Mouse (Mus musculus) stomach, embryonic 14.5 days (tissue): Measurements from ENCODE around the gene Alyref. TPM values are rescaled to one million over a fixed set of nuclear protein-coding genes. Genes with fewer than 3 reads are reported as not detected.

Experiments
- ATAC-seq: fragments of 200-750 bp; cut with Nextera tagmentation; 2 replicates; pipeline ENCODE4 v1.8.0; 2017; ENCODE audit warnings: low read depth, moderate TSS enrichment; ENCODE audit not compliant: insufficient number of reproducible peaks, insufficient read depth, low FRiP score
- H3K27ac ChIP-seq: fragments of 300-500 bp; sonication (generic); 2 replicates; pipeline ENCODE4 v1.5.1; 2014; ENCODE audit warnings: mild to moderate bottlenecking, low read length, moderate library complexity, mixed read lengths
- H3K27me3 ChIP-seq: fragments of 300-500 bp; sonication (generic); 2 replicates; pipeline ENCODE4 v1.6.1; 2014; ENCODE audit warnings: low read length, control low read depth, mixed read lengths; ENCODE audit not compliant: control insufficient read depth, insufficient read depth
- H3K36me3 ChIP-seq: fragments of 300-500 bp; sonication (generic); 2 replicates; pipeline ENCODE4 v1.6.1; 2014; ENCODE audit warnings: mild to moderate bottlenecking, control low read depth, low read length, moderate library complexity, mixed read lengths; ENCODE audit not compliant: control insufficient read depth, insufficient read depth
- H3K4me1 ChIP-seq: fragments of 300-500 bp; sonication (generic); 2 replicates; pipeline ENCODE4 v1.6.1; 2014; ENCODE audit warnings: low read length, control low read depth, mixed read lengths; ENCODE audit not compliant: control insufficient read depth, insufficient read depth
- H3K4me2 ChIP-seq: fragments of 300-500 bp; sonication (generic); replicated peaks from 2 replicates; pipeline ENCODE4 v1.6.1; 2014; ENCODE audit warnings: low read depth, low read length, control low read depth
- H3K4me3 ChIP-seq: fragments of 300-500 bp; sonication (generic); 2 replicates; pipeline ENCODE4 v1.5.1; 2014; ENCODE audit warnings: low read depth, low read length, control low read depth
- H3K9ac ChIP-seq: fragments of 300-500 bp; sonication (generic); replicated peaks from 2 replicates; pipeline ENCODE4 v1.6.1; 2014; ENCODE audit warnings: low read depth, mild to moderate bottlenecking, control low read depth, low read length, moderate library complexity, mixed read lengths
- H3K9me3 ChIP-seq: fragments of 300-500 bp; sonication (generic); 2 replicates; pipeline ENCODE4 v1.6.1; 2016; ENCODE audit warnings: low read depth, low read length, control low read depth; ENCODE audit not compliant: control insufficient read depth
- WGBS: fragments of 180-500 bp; shearing (Covaris S2); extraction: QIAGEN DNeasy Blood & Tissue Kit; methylation state at CpG from one replicate; pipeline ENCODE4 v1.1.7; 2014; 5-methylcytosine and 5-hydroxymethylcytosine counted together
- polyA plus RNA-seq: library from polyadenylated mRNA; unstranded; fragments of >200 nt; fragmentation: Nextera tagmentation; extraction: Ambion mirVana; gene quantifications from 2 replicates; pipeline ENCODE4 v1.2.1, GENCODE M21; 2014

The Alyref gene
- polyA plus RNA-seq, 1 experiment from 2014 or later, result 314 TPM

GRCm38 (mm10) chr11:120550810-120551440, 47.2 kb downstream of the Alyref start, which contains the start of gene Ppp1r27:
Ppp1r27 (minus strand) TSS chr11:120551132.
- 94% methylated on average over 28 of the region's 28 CpGs for WGBS
- H3K9me3 ChIP-seq, result no peaks in the 10 kb centered on the region
- H3K4me2 ChIP-seq, result peak within 1 kb of the TSS; percentile 95
- H3K27me3 ChIP-seq, result no peaks in the 10 kb centered on the region
- H3K27ac ChIP-seq, result peak within 1 kb of the TSS; percentile 97; the same call in 1 of the 2 replicates
- no peak for ATAC-seq
- H3K4me3 ChIP-seq, result peak within 1 kb of the TSS; percentile 96
- H3K36me3 ChIP-seq, result no peaks in the 10 kb centered on the region; the same call in 1 of the 2 replicates
- H3K4me1 ChIP-seq, result peaks cover 22% of the 10 kb centered on the region
- peak within 1 kb of the TSS; percentile 99 for H3K9ac ChIP-seq

- peak overlapping the region; percentile 95 for H3K4me2 ChIP-seq
- ATAC-seq, result 0 out of 2 replicates have a peak, but pooled peaks have one; percentile 24
These were observed 48.0 kb downstream of the Alyref start for GRCm38 (mm10) chr11:120549986-120550809.

GRCm38 (mm10) chr11:120549168-120549945, 48.8 kb downstream of the Alyref start, which contains the start of gene Mcrip1:
Mcrip1 (minus strand) TSS chr11:120549727.
- Histone ChIP-seq H3K27me3 (no peaks in the 10 kb centered on the region), H3K9me3 (no peaks in the 10 kb centered on the region), H3K27ac (peak within 1 kb of the TSS; percentile 97), H3K36me3 (peaks cover 8% of the 10 kb centered on the region; the same call in 1 of the 2 replicates), H3K9ac (peak within 1 kb of the TSS; percentile 99), H3K4me2 (peak within 1 kb of the TSS; percentile 95), H3K4me3 (peak within 1 kb of the TSS; percentile 96), H3K4me1 (peaks cover 22% of the 10 kb centered on the region)
- peak; percentile 84 for ATAC-seq
- WGBS, result under 1% methylated on average over 73 of the region's 87 CpGs

More at GRCm38 (mm10) chr11:120549986-120550809, 48.0 kb downstream of the Alyref start:
- H3K27me3 ChIP-seq, result no peaks in the 10 kb centered on the region
- H3K9ac ChIP-seq, result peak overlapping the region; percentile 99
- no peaks in the 10 kb centered on the region for H3K9me3 ChIP-seq
- H3K4me1 ChIP-seq, result peaks cover 22% of the 10 kb centered on the region
- peak overlapping the region; percentile 97; the same call in 1 of the 2 replicates for H3K27ac ChIP-seq
- H3K36me3 ChIP-seq, result no peaks in the 10 kb centered on the region; the same call in 1 of the 2 replicates
- WGBS, result 65% methylated on average over 11 of the region's 11 CpGs
- peak overlapping the region; percentile 96 for H3K4me3 ChIP-seq

GRCm38 (mm10) chr11:120548786-120549167, 49.4 kb downstream of the Alyref start:
- H3K9ac ChIP-seq, result peak overlapping the region; percentile 99
- H3K27me3 ChIP-seq, result no peaks in the 10 kb centered on the region
- H3K4me2 ChIP-seq, result peak overlapping the region; percentile 95
- peak; percentile 4; the same call in 1 of the 2 replicates for ATAC-seq
- peaks cover 8% of the 10 kb centered on the region for H3K36me3 ChIP-seq
- 15% methylated on average over 7 of the region's 7 CpGs for WGBS
- H3K4me3 ChIP-seq, result peak overlapping the region; percentile 96
- peaks cover 22% of the 10 kb centered on the region for H3K4me1 ChIP-seq
- peak overlapping the region; percentile 97 for H3K27ac ChIP-seq
- H3K9me3 ChIP-seq, result no peaks in the 10 kb centered on the region

GRCm38 (mm10) chr11:120548214-120548613, 50.0 kb downstream of the Alyref start:
- Histone ChIP-seq H3K4me3 (peak overlapping the region; percentile 96), H3K27ac (no peak overlapping the region), H3K27me3 (no peaks in the 10 kb centered on the region), H3K9me3 (no peaks in the 10 kb centered on the region), H3K4me1 (peaks cover 22% of the 10 kb centered on the region), H3K36me3 (peaks cover 11% of the 10 kb centered on the region), H3K9ac (peak overlapping the region; percentile 99), H3K4me2 (peak overlapping the region; percentile 95)
- no peak for ATAC-seq
- WGBS, result 81% methylated on average over 3 of the region's 3 CpGs

GRCm38 (mm10) chr11:120547469-120547868, 50.7 kb downstream of the Alyref start:
- Histone ChIP-seq H3K4me2 (peak overlapping the region; percentile 95; the same call in 1 of the 2 replicates), H3K4me3 (no peak overlapping the region), H3K27ac (no peak overlapping the region), H3K36me3 (peaks cover 18% of the 10 kb centered on the region), H3K27me3 (no peaks in the 10 kb centered on the region), H3K9ac (no peak overlapping the region; the same call in 1 of the 2 replicates), H3K9me3 (no peaks in the 10 kb centered on the region), H3K4me1 (peaks cover 22% of the 10 kb centered on the region)
- WGBS, result 58% methylated on average over 2 of the region's 2 CpGs
- ATAC-seq, result no peak

GRCm38 (mm10) chr11:120545964-120546363, 52.2 kb downstream of the Alyref start:
- 97% methylated on average over 3 of the region's 3 CpGs for WGBS
- H3K27ac ChIP-seq, result no peak overlapping the region
- H3K27me3 ChIP-seq, result no peaks in the 10 kb centered on the region
- H3K4me2 ChIP-seq, result no peak overlapping the region
- H3K4me1 ChIP-seq, result peaks cover 22% of the 10 kb centered on the region
- no peak overlapping the region for H3K4me3 ChIP-seq
- no peaks in the 10 kb centered on the region for H3K9me3 ChIP-seq
- peaks cover 25% of the 10 kb centered on the region for H3K36me3 ChIP-seq
- ATAC-seq, result no peak
- no peak overlapping the region for H3K9ac ChIP-seq

- ATAC-seq, result no peak
- H3K4me3 ChIP-seq, result no peak overlapping the region
These were observed 55.8 kb downstream of the Alyref start for GRCm38 (mm10) chr11:120542376-120542775.

More at GRCm38 (mm10) chr11:120542376-120542775, 55.8 kb downstream of the Alyref start:
- WGBS, result 86% methylated on average over 6 of the region's 6 CpGs
- H3K27ac ChIP-seq, result no peak overlapping the region
- H3K4me1 ChIP-seq, result peaks cover 19% of the 10 kb centered on the region
- no peaks in the 10 kb centered on the region for H3K27me3 ChIP-seq
- peaks cover 25% of the 10 kb centered on the region for H3K36me3 ChIP-seq
- H3K9ac ChIP-seq, result no peak overlapping the region
- no peaks in the 10 kb centered on the region for H3K9me3 ChIP-seq
- no peak overlapping the region for H3K4me2 ChIP-seq
